Mouse (Mus musculus) ES-E14 (cell line): ENCODE results near the gene Ergic1. TPM values are rescaled to one million over a fixed set of nuclear protein-coding genes. Genes with fewer than 3 reads are reported as not detected.

ENCODE experiments used
- DNase-seq: peaks from one replicate; pipeline ENCODE4 v3.0.0-alpha.2; 2013; ENCODE audit warnings: low read depth, low spot score
- H3K27ac ChIP-seq: 2 replicates; pipeline ENCODE4 v1.5.1; 2012; ENCODE audit warnings: low read depth, mild to moderate bottlenecking, low read length, moderate library complexity, mixed read lengths; ENCODE audit not compliant: poor library complexity, insufficient read depth, severe bottlenecking
- H3K36me3 ChIP-seq: 2 replicates; pipeline ENCODE4 v1.6.1; 2012; ENCODE audit warnings: mild to moderate bottlenecking, low read length, moderate library complexity, mixed read lengths; ENCODE audit not compliant: control insufficient read depth, poor library complexity, insufficient read depth, severe bottlenecking
- H3K4me1 ChIP-seq, 2 experiments: fragments of 150-350 bp in 1 of 2; sonication (generic) in 1 of 2; 2 replicates each; pipeline ENCODE4 v1.6.1; 2012; ENCODE audit warnings: low read length in 2 of 2, mild to moderate bottlenecking in 1 of 2, mixed read lengths in 1 of 2; ENCODE audit not compliant: control insufficient read depth in 2 of 2, insufficient read depth in 2 of 2, poor library complexity in 1 of 2
- H3K4me3 ChIP-seq, 2 experiments: fragments of 150-350 bp in 1 of 2; sonication (generic) in 1 of 2; 2 replicates each; pipeline ENCODE4 v1.5.1; 2012; ENCODE audit warnings: low read length in 2 of 2, low read depth in 1 of 2, mild to moderate bottlenecking in 1 of 2, mixed read lengths in 1 of 2; ENCODE audit not compliant: insufficient read depth in 1 of 2, poor library complexity in 1 of 2, severe bottlenecking in 1 of 2
- H3K9ac ChIP-seq: 2 replicates; pipeline ENCODE4 v1.6.1; 2012; ENCODE audit warnings: low read depth, mild to moderate bottlenecking, low read length, mixed read lengths; ENCODE audit not compliant: poor library complexity, insufficient read depth, severe bottlenecking
- H3K9me3 ChIP-seq: fragments of 150-350 bp; sonication (generic); 2 replicates; pipeline ENCODE4 v1.6.1; 2012; ENCODE audit warnings: low read depth, mild to moderate bottlenecking, low read length; ENCODE audit not compliant: control insufficient read depth, insufficient read depth
- CHD2 ChIP-seq: IDR thresholded peaks from 2 replicates; pipeline ENCODE4 v1.6.1; 2014; ENCODE audit warnings: mild to moderate bottlenecking, low read depth, low read length, inconsistent platforms
- HCFC1 ChIP-seq: IDR thresholded peaks from 2 replicates; pipeline ENCODE4 v1.6.1; 2012; ENCODE audit warnings: low read length, inconsistent platforms, borderline replicate concordance; ENCODE audit not compliant: insufficient read depth
- MAFK ChIP-seq: IDR thresholded peaks from 2 replicates; pipeline ENCODE4 v1.6.1; 2014; ENCODE audit warnings: mild to moderate bottlenecking, low read depth, low read length, inconsistent platforms; ENCODE audit not compliant: insufficient read depth
- ZC3H11A ChIP-seq: IDR thresholded peaks from 2 replicates; pipeline ENCODE4 v1.6.1; 2012; ENCODE audit warnings: low read depth, mild to moderate bottlenecking, inconsistent platforms, low read length, borderline replicate concordance
- ZNF384 ChIP-seq: IDR thresholded peaks from 2 replicates; pipeline ENCODE4 v1.6.1; 2012; ENCODE audit warnings: low read depth, low read length, inconsistent platforms
- in situ Hi-C, 2 experiments: fragments of 600-800 bp; cut with MboI; formaldehyde crosslinking; loops; one replicate each; pipeline ENCODE4 v1.15.1; 2025; ENCODE audit warnings: low sequenced_read_pairs in 2 of 2, inconsistent platforms in 1 of 2; ENCODE audit not compliant: unreplicated experiment in 2 of 2
- total RNA-seq: library from RNA; depleted of rRNA; stranded (reverse); fragments of 300-350 nt; gene quantifications from 2 replicates; pipeline ENCODE4 v1.2.3, GENCODE M21; 2012

The Ergic1 gene
- total RNA-seq, 1 experiment = 97.5 TPM

GRCm38 (mm10) chr17:26614286-26614685 lies 53.0 kb downstream of the Ergic1 start:
- TF ChIP-seq ZC3H11A (no peak), ZNF384 (no peak), CHD2 (no peak), HCFC1 (no peak), MAFK (no peak)
- H3K36me3 ChIP-seq = peaks cover 5% of the 10 kb centered on the region; the same call in 1 of the 2 replicates
- in situ Hi-C loops = no loop called here
- DNase-seq = no peak
- no peak overlapping the region for H3K4me3 ChIP-seq
- H3K9me3 ChIP-seq = no peaks in the 10 kb centered on the region
- H3K27ac ChIP-seq = no peak overlapping the region
- H3K4me1 ChIP-seq = peaks cover 0 to 7% of the 10 kb centered on the region in 2 experiments; a peak in 1 of 4 replicates
- no peak overlapping the region for H3K9ac ChIP-seq

- in situ Hi-C loops = no loop called here
- H3K36me3 ChIP-seq = peaks cover 5% of the 10 kb centered on the region; the same call in 1 of the 2 replicates
These were observed 53.6 kb downstream of the Ergic1 start for GRCm38 (mm10) chr17:26614708-26615486.

DNA sequence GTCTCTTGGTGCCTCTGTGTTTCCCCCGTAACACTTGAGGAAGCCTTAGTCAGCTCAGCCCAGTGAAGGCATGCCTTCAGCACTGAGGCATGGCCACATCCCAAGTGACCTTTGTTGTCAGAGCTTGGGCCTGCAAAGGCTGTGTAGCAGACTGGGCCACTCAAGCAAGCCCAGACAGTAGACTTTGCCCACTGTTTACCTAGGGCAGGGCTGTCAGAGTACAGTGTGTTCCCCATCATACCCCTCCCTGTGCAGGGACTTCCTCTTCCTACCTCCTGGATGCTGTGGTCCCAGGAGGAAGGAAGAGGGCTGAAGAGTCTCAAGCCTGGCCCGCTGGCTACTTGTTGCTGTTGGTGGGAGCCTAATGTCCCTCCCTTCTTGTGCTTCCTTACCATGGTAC lies 55.4 kb downstream of the Ergic1 start:
- no peaks in the 10 kb centered on the region for H3K9me3 ChIP-seq
- no peak overlapping the region for H3K9ac ChIP-seq
- no peak for TF ChIP-seq HCFC1
- TF ChIP-seq CHD2 = no peak
- TF ChIP-seq ZNF384 = no peak
- no peak for TF ChIP-seq ZC3H11A
- TF ChIP-seq MAFK = no peak
- in situ Hi-C loops = no loop called here
- no peak overlapping the region for H3K4me3 ChIP-seq
- H3K27ac ChIP-seq = no peak overlapping the region
- no peaks in the 10 kb centered on the region for H3K4me1 ChIP-seq
- no peak for DNase-seq
- H3K36me3 ChIP-seq = peaks cover 8% of the 10 kb centered on the region; the same call in 1 of the 2 replicates

More at GRCm38 (mm10) chr17:26614708-26615486, 53.6 kb downstream of the Ergic1 start:
- peaks cover 0 to 5% of the 10 kb centered on the region in 2 experiments; a peak in 1 of 4 replicates for H3K4me1 ChIP-seq
- DNase-seq = no peak
- no peak overlapping the region for H3K4me3 ChIP-seq
- H3K9me3 ChIP-seq = no peaks in the 10 kb centered on the region
- no peak overlapping the region for H3K27ac ChIP-seq
- no peak overlapping the region for H3K9ac ChIP-seq
- peak; percentile 79 for TF ChIP-seq ZNF384
- TF ChIP-seq ZC3H11A = no peak

- Histone ChIP-seq H3K27ac (no peak overlapping the region), H3K9me3 (no peaks in the 10 kb centered on the region), H3K36me3 (peaks cover 8% of the 10 kb centered on the region; the same call in 1 of the 2 replicates), H3K9ac (no peak overlapping the region), H3K4me3 (no peak overlapping the region), H3K4me1 (no peaks in the 10 kb centered on the region)
- DNase-seq = no peak
- in situ Hi-C loops = no loop called here
- TF ChIP-seq HCFC1 (no peak), MAFK (no peak), ZC3H11A (no peak), CHD2 (no peak), ZNF384 (no peak)
These were observed 57.2 kb downstream of the Ergic1 start for GRCm38 (mm10) chr17:26618498-26618897.
